Mouse (Mus musculus) myocyte (in vitro differentiated cells): Measurements from ENCODE around the gene Abca3.

Experiments
- CEBPB ChIP-seq: IDR thresholded peaks from 2 replicates; pipeline ENCODE4 v1.6.1; 2011; ENCODE audit warnings: mild to moderate bottlenecking, moderate library complexity; ENCODE audit not compliant: poor library complexity, insufficient read depth, severe bottlenecking
- E2F4 ChIP-seq: IDR thresholded peaks from one replicate; pipeline ENCODE4 v1.6.1; 2011; ENCODE audit warnings: mild to moderate bottlenecking, control low read depth, moderate library complexity; ENCODE audit not compliant: insufficient read depth
- POLR2A ChIP-seq: IDR thresholded peaks from one replicate; pipeline ENCODE4 v1.6.1; 2011; ENCODE audit warnings: low read depth, mild to moderate bottlenecking, control low read depth, moderate library complexity; ENCODE audit not compliant: insufficient read length
- POLR2AphosphoS2 ChIP-seq: IDR thresholded peaks from one replicate; pipeline ENCODE4 v1.6.1; 2011; ENCODE audit warnings: low read depth, control low read depth; ENCODE audit not compliant: insufficient read length
- SRF ChIP-seq: IDR thresholded peaks from one replicate; pipeline ENCODE4 v1.6.1; 2011; ENCODE audit warnings: low read depth; ENCODE audit not compliant: control insufficient read depth, insufficient read length

- no peak for TF ChIP-seq POLR2A
- no peak for TF ChIP-seq E2F4
- TF ChIP-seq POLR2AphosphoS2: no peak
- no peak for TF ChIP-seq SRF
- TF ChIP-seq CEBPB: no peak
Observed at GRCm38 (mm10) chr17:24364461-24364860, 12.7 kb downstream of the Abca3 start.
